Comparison of ENCODE assay signal across 8 mouse cellular contexts in genomic region chr4:155189711-155190139, GRCm38 (mm10). TPM values are rescaled to one million over a fixed set of nuclear protein-coding genes. Genes with fewer than 3 reads are reported as not detected.
DNase-seq lines count a peak whose midpoint lies in the region; ATAC-seq and TF ChIP-seq lines count a peak whose summit lies in the region.

No protein-coding gene starts in this region.

- no peak overlapping the region for H3K4me3 ChIP-seq in forebrain, embryonic 11.5 days (ENCODE audit: low read depth, low read length)
- no peak overlapping the region for H3K4me3 ChIP-seq in forebrain, postnatal 0 days (ENCODE audit: low read depth, low read length)
- H3K4me3 ChIP-seq in cortical plate, adult 2 months (ENCODE audit: insufficient read depth, low read length): no peak overlapping the region
- no peak overlapping the region for H3K4me3 ChIP-seq in hindbrain, embryonic 13.5 days

- intact Hi-C loops in left cerebral cortex, postnatal 4 days (cut with DNase I): no loop called here

- TF ChIP-seq POLR2A in cortical plate, adult 2 months (IDR thresholded peaks at IDR 0.05; ENCODE audit: extremely low read depth, insufficient read depth, low read length): no peak

- peak overlapping the region; percentile 32 for H3K9ac ChIP-seq in forebrain, embryonic 11.5 days (ENCODE audit: low read length)
- no peak overlapping the region for H3K9ac ChIP-seq in forebrain, postnatal 0 days
- no peak overlapping the region for H3K9ac ChIP-seq in hindbrain, embryonic 13.5 days

- 0% methylated on average over 4 of the region's 4 CpGs for WGBS in forebrain, embryonic 11.5 days
- 17% methylated on average over 4 of the region's 4 CpGs for WGBS in forebrain, postnatal 0 days
- WGBS in hindbrain, embryonic 13.5 days: 1% methylated on average over 4 of the region's 4 CpGs

- H3K4me1 ChIP-seq in forebrain, embryonic 11.5 days (replicated peaks; ENCODE audit: control insufficient read depth, insufficient read depth, low read length): peaks cover 31% of the 10 kb centered on the region
- H3K4me1 ChIP-seq in forebrain, postnatal 0 days (ENCODE audit: insufficient read depth): peaks cover 11% of the 10 kb centered on the region; the same call in 1 of the 2 replicates
- H3K4me1 ChIP-seq in cortical plate, adult 2 months (ENCODE audit: control insufficient read depth, insufficient read depth, low read length): peaks cover 31% of the 10 kb centered on the region
- H3K4me1 ChIP-seq in hindbrain, embryonic 13.5 days (replicated peaks): peaks cover 84% of the 10 kb centered on the region

- H3K9me3 ChIP-seq in forebrain, embryonic 11.5 days (ENCODE audit: control insufficient read depth, low read length): no peaks in the 10 kb centered on the region
- no peaks in the 10 kb centered on the region for H3K9me3 ChIP-seq in forebrain, postnatal 0 days (ENCODE audit: low read length)
- no peaks in the 10 kb centered on the region for H3K9me3 ChIP-seq in hindbrain, embryonic 13.5 days

- no peaks in the 10 kb centered on the region for H3K27me3 ChIP-seq in forebrain, embryonic 11.5 days (ENCODE audit: control insufficient read depth, insufficient read depth, low read length)
- H3K27me3 ChIP-seq in forebrain, postnatal 0 days (ENCODE audit: insufficient read depth, low read length): no peaks in the 10 kb centered on the region
- H3K27me3 ChIP-seq in hindbrain, embryonic 13.5 days: no peaks in the 10 kb centered on the region

- ATAC-seq in forebrain, embryonic 11.5 days (replicated peaks; ENCODE audit: low FRiP score): 0 out of 2 replicates have a peak, but pooled peaks have one; percentile 51
- no peak for ATAC-seq in forebrain, postnatal 0 days
- 0 out of 2 replicates have a peak, but pooled peaks have one; percentile 33 for ATAC-seq in hindbrain, embryonic 13.5 days (ENCODE audit: low FRiP score)

- H3K27ac ChIP-seq in forebrain, embryonic 11.5 days (ENCODE audit: low read depth, low read length): peak overlapping the region; percentile 41; the same call in 1 of the 2 replicates
- H3K27ac ChIP-seq in forebrain, postnatal 0 days (ENCODE audit: low read depth, low read length): no peak overlapping the region
- no peak overlapping the region for H3K27ac ChIP-seq in cortical plate, adult 2 months (ENCODE audit: insufficient read depth, low read length)
- peak overlapping the region; percentile 64; the same call in 1 of the 2 replicates for H3K27ac ChIP-seq in hindbrain, embryonic 13.5 days

- no peak for DNase-seq in forebrain, embryonic 11.5 days (ENCODE audit: low spot score)
- DNase-seq in forebrain, postnatal 0 days: no peak
- peak; percentile 70 for DNase-seq in lung, postnatal 36 days
- DNase-seq in left cerebral cortex, postnatal 4 days: no peak
- DNase-seq in left cerebral cortex, adult 11 months (ENCODE audit: low spot score): no peak
- DNase-seq in thymus, postnatal 25 days: no peak

- no peak for TF ChIP-seq CTCF in forebrain, postnatal 0 days (IDR thresholded peaks at IDR 0.05; ENCODE audit: low read depth)
- TF ChIP-seq CTCF in cortical plate, adult 2 months (IDR thresholded peaks at IDR 0.05; ENCODE audit: extremely low read depth, insufficient read depth, low read length): 0 out of 2 replicates have a peak, but pooled peaks have one; percentile 26

- no peaks in the 10 kb centered on the region for H3K36me3 ChIP-seq in forebrain, embryonic 11.5 days (ENCODE audit: control insufficient read depth, insufficient read depth, low read length)
- H3K36me3 ChIP-seq in forebrain, postnatal 0 days (ENCODE audit: insufficient read depth): no peaks in the 10 kb centered on the region
- no peaks in the 10 kb centered on the region for H3K36me3 ChIP-seq in hindbrain, embryonic 13.5 days

- H3K4me2 ChIP-seq in forebrain, embryonic 11.5 days (ENCODE audit: low read depth, low read length, severe bottlenecking): no peak overlapping the region
- H3K4me2 ChIP-seq in forebrain, postnatal 0 days (ENCODE audit: low read depth): no peak overlapping the region
- H3K4me2 ChIP-seq in hindbrain, embryonic 13.5 days: no peak overlapping the region

RNA-seq across cellular contexts. Expression of gene Ski, which starts 32.7 kb away (rescaled TPM):
- 14.1 and 14.7 TPM in 2 replicates for polyA plus RNA-seq in forebrain, embryonic 11.5 days (2014; fragmentation: Nextera tagmentation; extraction: Ambion mirVana)
- total RNA-seq in forebrain, postnatal 0 days (2014; rRNA removed): 66.9 and 68.7 TPM in 2 replicates
- polyA plus RNA-seq in forebrain, postnatal 0 days (2015; fragmentation: Nextera tagmentation; extraction: Ambion mirVana): 11.7 and 12.2 TPM in 2 replicates
- 69.0 and 70.3 TPM in 2 replicates for polyA plus RNA-seq in cortical plate, adult 2 months (2012; rRNA removed)
- polyA plus RNA-seq in hindbrain, embryonic 13.5 days (2015; fragmentation: Nextera tagmentation; extraction: Ambion mirVana): 10.3 and 10.4 TPM in 2 replicates
- total RNA-seq in left cerebral cortex, postnatal 4 days (2021): 100 to 1,000 TPM; 117 to 121 TPM

RNA-seq across cellular contexts. Expression of gene Faap20, which starts 59.9 kb away (rescaled TPM):
- 105 and 107 TPM in 2 replicates for polyA plus RNA-seq in forebrain, embryonic 11.5 days (2014; fragmentation: Nextera tagmentation; extraction: Ambion mirVana)
- 48.7 and 51.8 TPM in 2 replicates for total RNA-seq in forebrain, postnatal 0 days (2014; rRNA removed)
- 59.9 and 60.7 TPM in 2 replicates for polyA plus RNA-seq in forebrain, postnatal 0 days (2015; fragmentation: Nextera tagmentation; extraction: Ambion mirVana)
- polyA plus RNA-seq in cortical plate, adult 2 months (2012; rRNA removed): 36.5 and 37.5 TPM in 2 replicates
- polyA plus RNA-seq in hindbrain, embryonic 13.5 days (2015; fragmentation: Nextera tagmentation; extraction: Ambion mirVana): 78.8 and 84.8 TPM in 2 replicates
- total RNA-seq in left cerebral cortex, postnatal 4 days (2021): 10 to 100 TPM; 32.1 to 33.0 TPM

Comparison
In these comparisons a context has a peak if more than half of its experiments do, and no peak if none do; other contexts are left out.
1. H3K27ac ChIP-seq: peak in forebrain, embryonic 11.5 days (single experiment) and hindbrain, embryonic 13.5 days (single experiment); none in forebrain, postnatal 0 days (single experiment) and cortical plate, adult 2 months (single experiment).